Mouse (Mus musculus) embryonic facial prominence, embryonic 14.5 days (tissue): ENCODE measurements around the gene Gatad2b. TPM values are rescaled to one million over a fixed set of nuclear protein-coding genes. Genes with fewer than 3 reads are reported as not detected.

Experiments used
- ATAC-seq: fragments of 200-750 bp; cut with Nextera tagmentation; 2 replicates; pipeline ENCODE4 v1.8.0; 2017; ENCODE audit warnings: low read depth, moderate number of reproducible peaks, moderate TSS enrichment
- DNase-seq: peaks from one replicate; pipeline ENCODE4 v3.0.0-alpha.2; 2015; ENCODE audit warnings: low spot score
- H3K27ac ChIP-seq: fragments of 300-500 bp; sonication (generic); replicated peaks from 2 replicates; pipeline ENCODE4 v1.5.1; 2014; ENCODE audit warnings: low read depth, mild to moderate bottlenecking, low read length, moderate library complexity
- H3K27me3 ChIP-seq: fragments of 300-500 bp; sonication (generic); replicated peaks from 2 replicates; pipeline ENCODE4 v1.6.1; 2014; ENCODE audit warnings: low read length; ENCODE audit not compliant: control insufficient read depth, insufficient read depth
- H3K36me3 ChIP-seq: fragments of 300-500 bp; sonication (generic); 2 replicates; pipeline ENCODE4 v1.6.1; 2014; ENCODE audit warnings: low read length, mixed read lengths; ENCODE audit not compliant: control insufficient read depth, insufficient read depth
- H3K4me1 ChIP-seq: fragments of 300-500 bp; sonication (generic); 2 replicates; pipeline ENCODE4 v1.6.1; 2014; ENCODE audit warnings: antibody characterized with exemption, low read length; ENCODE audit not compliant: control insufficient read depth, insufficient read depth
- H3K4me2 ChIP-seq: fragments of 300-500 bp; sonication (generic); 2 replicates; pipeline ENCODE4 v1.6.1; 2014; ENCODE audit warnings: low read depth, mild to moderate bottlenecking, low read length, moderate library complexity, mixed read lengths
- H3K4me3 ChIP-seq: fragments of 300-500 bp; sonication (generic); 2 replicates; pipeline ENCODE4 v1.5.1; 2014; ENCODE audit warnings: low read depth, mild to moderate bottlenecking, low read length
- H3K9ac ChIP-seq: fragments of 300-500 bp; sonication (generic); 2 replicates; pipeline ENCODE4 v1.6.1; 2014; ENCODE audit warnings: low read depth, mild to moderate bottlenecking, low read length, moderate library complexity, mixed read lengths
- H3K9me3 ChIP-seq: fragments of 300-500 bp; sonication (generic); 2 replicates; pipeline ENCODE4 v1.6.1; 2016; ENCODE audit warnings: low read length; ENCODE audit not compliant: control insufficient read depth
- WGBS: fragments of 180-500 bp; shearing (Covaris S2); extraction: QIAGEN DNeasy Blood & Tissue Kit; methylation state at CpG from one replicate; pipeline ENCODE4 v1.1.7; 2014; 5-methylcytosine and 5-hydroxymethylcytosine counted together
- polyA plus RNA-seq: library from polyadenylated mRNA; unstranded; fragments of >200 nt; fragmentation: Nextera tagmentation; extraction: Ambion mirVana; gene quantifications from 2 replicates; pipeline ENCODE4 v1.2.1, GENCODE M21; 2014

Gene Gatad2b
- polyA plus RNA-seq, 1 experiment from 2014 or later = 13.4 TPM

GRCm38 (mm10) chr3:90395629-90396028 lies 102.7 kb downstream of the Gatad2b start:
- Histone ChIP-seq H3K4me3 (no peak overlapping the region), H3K9ac (no peak overlapping the region), H3K36me3 (peaks cover 99% of the 10 kb centered on the region), H3K27me3 (no peaks in the 10 kb centered on the region), H3K9me3 (no peaks in the 10 kb centered on the region), H3K27ac (no peak overlapping the region), H3K4me1 (peaks cover 10% of the 10 kb centered on the region), H3K4me2 (no peak overlapping the region)
- 90% methylated on average over 3 of the region's 3 CpGs for WGBS
- ATAC-seq (no peak), DNase-seq (no peak)

GRCm38 (mm10) chr3:90400993-90401392 lies 108.0 kb downstream of the Gatad2b start:
- Histone ChIP-seq H3K4me1 (no peaks in the 10 kb centered on the region), H3K9me3 (no peaks in the 10 kb centered on the region), H3K4me2 (no peak overlapping the region), H3K27me3 (no peaks in the 10 kb centered on the region), H3K9ac (no peak overlapping the region), H3K36me3 (peaks cover 100% of the 10 kb centered on the region), H3K4me3 (no peak overlapping the region), H3K27ac (no peak overlapping the region)
- 80% methylated on average over 4 of the region's 4 CpGs for WGBS
- no peak for DNase-seq
- ATAC-seq = no peak

DNA sequence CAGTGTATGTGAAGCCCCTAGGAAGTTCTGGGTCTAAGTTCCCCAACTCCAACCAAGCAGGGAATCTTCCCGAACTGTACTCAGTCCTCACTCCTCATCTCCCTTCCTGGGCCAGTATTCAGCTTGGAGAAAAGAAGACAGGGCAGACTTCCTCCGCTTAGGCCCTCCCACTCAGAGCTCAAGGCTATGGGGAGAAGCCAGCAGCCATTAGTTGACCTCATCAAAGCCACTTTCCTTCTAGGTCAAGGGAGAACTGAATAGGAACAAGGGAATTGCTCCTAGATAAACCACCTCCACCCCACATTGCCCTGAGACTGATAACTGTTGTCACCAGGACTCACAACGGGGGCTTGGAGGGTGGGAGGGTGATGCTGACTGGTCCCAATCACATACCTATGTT lies 111.1 kb downstream of the Gatad2b start:
- peaks cover 99% of the 10 kb centered on the region for H3K36me3 ChIP-seq
- no peak overlapping the region for H3K4me2 ChIP-seq
- H3K27me3 ChIP-seq = no peaks in the 10 kb centered on the region
- ATAC-seq (no peak), DNase-seq (no peak)
- 93% methylated on average over 3 of the region's 3 CpGs for WGBS
- H3K27ac ChIP-seq = no peak overlapping the region
- H3K4me1 ChIP-seq = no peaks in the 10 kb centered on the region
- no peaks in the 10 kb centered on the region for H3K9me3 ChIP-seq
- H3K9ac ChIP-seq = no peak overlapping the region
- no peak overlapping the region for H3K4me3 ChIP-seq

- Histone ChIP-seq H3K27ac (no peak overlapping the region), H3K27me3 (no peaks in the 10 kb centered on the region), H3K4me1 (no peaks in the 10 kb centered on the region), H3K9ac (no peak overlapping the region), H3K36me3 (peaks cover 99% of the 10 kb centered on the region), H3K9me3 (no peaks in the 10 kb centered on the region), H3K4me3 (no peak overlapping the region), H3K4me2 (no peak overlapping the region)
- DNase-seq (no peak), ATAC-seq (no peak)
- WGBS = 83% methylated on average over 4 of the region's 4 CpGs
Observed at GRCm38 (mm10) chr3:90404609-90405008, 111.6 kb downstream of the Gatad2b start.

GRCm38 (mm10) chr3:90406414-90406813 lies 113.4 kb downstream of the Gatad2b start:
- no peaks in the 10 kb centered on the region for H3K9me3 ChIP-seq
- no peaks in the 10 kb centered on the region for H3K4me1 ChIP-seq
- ATAC-seq (no peak), DNase-seq (no peak)
- H3K27ac ChIP-seq = no peak overlapping the region
- H3K27me3 ChIP-seq = no peaks in the 10 kb centered on the region
- WGBS = 97% methylated on average over 5 of the region's 5 CpGs
- H3K36me3 ChIP-seq = peaks cover 98% of the 10 kb centered on the region
- H3K4me2 ChIP-seq = no peak overlapping the region
- no peak overlapping the region for H3K4me3 ChIP-seq
- H3K9ac ChIP-seq = no peak overlapping the region

DNA sequence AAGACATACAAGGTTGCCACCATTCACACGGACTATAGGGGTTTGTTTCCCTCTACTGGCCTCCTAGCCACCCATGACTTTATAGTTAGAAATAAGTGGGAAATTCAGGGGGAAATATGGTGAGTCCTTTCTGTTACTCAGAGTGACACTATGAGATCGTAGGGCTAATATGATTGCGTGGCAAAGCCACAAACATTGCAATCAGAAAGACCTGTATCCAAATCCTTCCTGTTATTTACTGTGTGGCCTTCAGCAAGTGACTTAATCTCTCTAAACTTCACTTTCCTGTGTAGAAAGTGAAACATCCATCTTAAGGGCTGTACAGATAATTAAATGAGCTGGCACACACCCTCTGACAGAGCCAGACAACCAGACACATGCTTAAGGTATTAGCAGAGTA lies 115.7 kb downstream of the Gatad2b start:
- no peak overlapping the region for H3K27ac ChIP-seq
- H3K36me3 ChIP-seq = peaks cover 88% of the 10 kb centered on the region
- ATAC-seq (no peak), DNase-seq (no peak)
- WGBS = 91% methylated on average over 3 of the region's 3 CpGs
- H3K4me3 ChIP-seq = no peak overlapping the region
- no peaks in the 10 kb centered on the region for H3K4me1 ChIP-seq
- H3K27me3 ChIP-seq = no peaks in the 10 kb centered on the region
- no peak overlapping the region for H3K9ac ChIP-seq
- H3K4me2 ChIP-seq = no peak overlapping the region
- no peaks in the 10 kb centered on the region for H3K9me3 ChIP-seq

GRCm38 (mm10) chr3:90412312-90413010 lies 119.5 kb downstream of the Gatad2b start:
- Histone ChIP-seq H3K27me3 (no peaks in the 10 kb centered on the region), H3K9me3 (no peaks in the 10 kb centered on the region), H3K4me3 (no peak overlapping the region), H3K4me1 (no peaks in the 10 kb centered on the region), H3K36me3 (peaks cover 88% of the 10 kb centered on the region), H3K9ac (no peak overlapping the region), H3K27ac (no peak overlapping the region), H3K4me2 (no peak overlapping the region)
- WGBS = 52% methylated on average over 5 of the region's 5 CpGs
- DNase-seq (peak; percentile 55), ATAC-seq (no peak)

DNA sequence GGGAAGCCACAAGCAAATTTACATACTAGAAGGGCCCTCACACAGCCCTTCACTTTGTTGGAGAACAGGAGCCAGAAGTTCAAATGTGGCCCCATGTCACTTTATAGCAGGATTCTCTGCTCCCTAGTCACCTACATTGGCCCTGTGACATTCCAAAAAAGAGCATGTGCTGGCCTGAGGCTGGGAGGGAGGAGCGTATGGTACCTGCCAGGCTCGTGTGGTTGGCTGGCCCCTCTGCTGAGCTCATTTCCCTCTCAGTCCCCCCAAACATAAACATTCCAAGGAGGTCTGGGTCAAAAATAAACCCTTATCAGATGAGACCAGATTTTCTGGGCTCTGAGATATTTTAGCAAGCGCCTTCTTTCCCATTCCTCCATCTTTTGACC lies 120.0 kb downstream of the Gatad2b start:
- no peak for ATAC-seq
- H3K27ac ChIP-seq = no peak overlapping the region
- no peak overlapping the region for H3K4me3 ChIP-seq
- H3K4me1 ChIP-seq = no peaks in the 10 kb centered on the region
- no peaks in the 10 kb centered on the region for H3K9me3 ChIP-seq
- WGBS = 57% methylated on average over 3 of the region's 3 CpGs
- H3K4me2 ChIP-seq = no peak overlapping the region
- no peak overlapping the region for H3K9ac ChIP-seq
- no peak for DNase-seq
- no peaks in the 10 kb centered on the region for H3K27me3 ChIP-seq
- peaks cover 88% of the 10 kb centered on the region for H3K36me3 ChIP-seq
